Mouse (Mus musculus) MEL (cell line): ENCODE measurements around the gene Lrba. TPM values are rescaled to one million over a fixed set of nuclear protein-coding genes. Genes with fewer than 3 reads are reported as not detected.
A peak's percentile ranks its signal among the peaks of the same experiment; 100 is the strongest.

Experiments used
- DNase-seq: peaks from one replicate; pipeline ENCODE4 v3.0.0; 2011; ENCODE audit warnings: low read depth, low spot score
- H3K27ac ChIP-seq: 2 replicates; pipeline ENCODE4 v1.5.1; 2012; ENCODE audit warnings: low read depth, mild to moderate bottlenecking, control low read depth, low read length, moderate library complexity; ENCODE audit not compliant: control insufficient read depth
- H3K27me3 ChIP-seq, 2 experiments: fragments of 150-350 bp in 1 of 2; sonication (generic) in 1 of 2; 2 replicates each; pipeline ENCODE4 v1.6.1; 2012; ENCODE audit warnings: low read length in 2 of 2, mild to moderate bottlenecking in 2 of 2, improper control_type of control experiment in 1 of 2, moderate library complexity in 1 of 2; ENCODE audit not compliant: insufficient read depth in 2 of 2, control insufficient read depth in 1 of 2
- H3K36me3 ChIP-seq, 2 experiments: 2 replicates each; pipeline ENCODE4 v1.6.1; 2012 to 2014; ENCODE audit warnings: low read length in 2 of 2, improper control_type of control experiment in 1 of 2, inconsistent platforms in 1 of 2, mild to moderate bottlenecking in 1 of 2; ENCODE audit not compliant: insufficient read depth in 2 of 2, control insufficient read depth in 1 of 2
- H3K4me1 ChIP-seq, 2 experiments: fragments of 150-350 bp in 1 of 2; sonication (generic) in 1 of 2; 2 replicates each; pipeline ENCODE4 v1.6.1; 2012; ENCODE audit warnings: low read length in 2 of 2, improper control_type of control experiment in 1 of 2, mild to moderate bottlenecking in 1 of 2; ENCODE audit not compliant: insufficient read depth in 2 of 2, control insufficient read depth in 1 of 2
- H3K4me3 ChIP-seq, 2 experiments: fragments of 150-350 bp in 1 of 2; sonication (generic) in 1 of 2; 2 replicates each; pipeline ENCODE4 v1.5.1; 2012; ENCODE audit warnings: low read depth in 2 of 2, low read length in 2 of 2, mild to moderate bottlenecking in 2 of 2, moderate library complexity in 2 of 2, control low read depth in 1 of 2, improper control_type of control experiment in 1 of 2; ENCODE audit not compliant: control insufficient read depth in 1 of 2, insufficient read depth in 1 of 2
- H3K79me2 ChIP-seq: 2 replicates; pipeline ENCODE4 v1.6.1; 2012; ENCODE audit warnings: mild to moderate bottlenecking, low read length, moderate library complexity; ENCODE audit not compliant: control insufficient read depth, poor library complexity, insufficient read depth
- H3K9ac ChIP-seq: 2 replicates; pipeline ENCODE4 v1.6.1; 2012; ENCODE audit warnings: low read depth, mild to moderate bottlenecking, control low read depth, low read length, moderate library complexity; ENCODE audit not compliant: control insufficient read depth, poor library complexity, severe bottlenecking
- H3K9me3 ChIP-seq: fragments of 150-350 bp; sonication (generic); replicated peaks from 2 replicates; pipeline ENCODE4 v1.6.1; 2012; ENCODE audit warnings: mild to moderate bottlenecking, low read length, improper control_type of control experiment, moderate library complexity; ENCODE audit not compliant: insufficient read depth
- BHLHE40 ChIP-seq: IDR thresholded peaks from 2 replicates; pipeline ENCODE4 v1.6.1; 2012; ENCODE audit warnings: low read depth, mild to moderate bottlenecking, inconsistent platforms, low read length, improper control_type of control experiment, borderline replicate concordance
- CHD1 ChIP-seq: IDR thresholded peaks from 2 replicates; pipeline ENCODE4 v1.6.1; 2012; ENCODE audit warnings: low read depth, mild to moderate bottlenecking, inconsistent platforms, low read length, improper control_type of control experiment
- CHD2 ChIP-seq: IDR thresholded peaks from 2 replicates; pipeline ENCODE4 v1.6.1; 2011; ENCODE audit warnings: low read length, improper control_type of control experiment
- CTCF ChIP-seq, 3 experiments: IDR thresholded peaks in 2 of 3; conservative IDR thresholded peaks in 1 of 3; 2 replicates each; pipeline ENCODE4 v1.5.1; 2011 to 2012; ENCODE audit warnings: low read length in 3 of 3, low read depth in 2 of 3, mild to moderate bottlenecking in 2 of 3, improper control_type of control experiment in 1 of 3, inconsistent platforms in 1 of 3, mixed read lengths in 1 of 3, moderate library complexity in 1 of 3; ENCODE audit not compliant: control insufficient read depth in 1 of 3, insufficient read depth in 1 of 3, poor library complexity in 1 of 3, severe bottlenecking in 1 of 3
- E2F4 ChIP-seq: IDR thresholded peaks from 2 replicates; pipeline ENCODE4 v1.6.1; 2011; ENCODE audit warnings: low read depth, low read length, improper control_type of control experiment, borderline replicate concordance
- ELF1 ChIP-seq: IDR thresholded peaks from 2 replicates; pipeline ENCODE4 v1.6.1; 2014; ENCODE audit warnings: low read depth, mild to moderate bottlenecking, inconsistent platforms, low read length, improper control_type of control experiment, moderate library complexity
- ETS1 ChIP-seq: IDR thresholded peaks from 2 replicates; pipeline ENCODE4 v1.6.1; 2012; ENCODE audit warnings: low read depth, mild to moderate bottlenecking, inconsistent platforms, low read length, improper control_type of control experiment, moderate library complexity
- GABPA ChIP-seq: IDR thresholded peaks from 2 replicates; pipeline ENCODE4 v1.6.1; 2012; ENCODE audit warnings: low read depth, mild to moderate bottlenecking, inconsistent platforms, low read length, improper control_type of control experiment, moderate library complexity
- GATA1 ChIP-seq: IDR thresholded peaks from 2 replicates; pipeline ENCODE4 v1.6.1; 2011; ENCODE audit warnings: low read depth, low read length, improper control_type of control experiment
- HCFC1 ChIP-seq: IDR thresholded peaks from 2 replicates; pipeline ENCODE4 v1.6.1; 2012; ENCODE audit warnings: low read depth, mild to moderate bottlenecking, inconsistent platforms, low read length, improper control_type of control experiment, moderate library complexity
- JUND ChIP-seq: IDR thresholded peaks from 2 replicates; pipeline ENCODE4 v1.6.1; 2011; ENCODE audit warnings: low read depth, mild to moderate bottlenecking, improper control_type of control experiment, low read length
- KAT2A ChIP-seq: conservative IDR thresholded peaks from 2 replicates; pipeline ENCODE4 v1.6.1; 2012; ENCODE audit warnings: low read depth, low read length, improper control_type of control experiment, inconsistent platforms
- MAFK ChIP-seq: IDR thresholded peaks from 2 replicates; pipeline ENCODE4 v1.6.1; 2011; ENCODE audit warnings: low read depth, mild to moderate bottlenecking, low read length, improper control_type of control experiment, borderline replicate concordance
- MAX ChIP-seq: IDR thresholded peaks from 2 replicates; pipeline ENCODE4 v1.6.1; 2011; ENCODE audit warnings: low read length, improper control_type of control experiment
- MAZ ChIP-seq: IDR thresholded peaks from 2 replicates; pipeline ENCODE4 v1.6.1; 2012; ENCODE audit warnings: low read depth, mild to moderate bottlenecking, inconsistent platforms, low read length, improper control_type of control experiment
- MEF2A ChIP-seq: IDR thresholded peaks from 2 replicates; pipeline ENCODE4 v1.6.1; 2014; ENCODE audit warnings: low read depth, mild to moderate bottlenecking, inconsistent platforms, low read length, improper control_type of control experiment; ENCODE audit not compliant: poor library complexity, insufficient replicate concordance, severe bottlenecking; ENCODE audit errors: extremely low read depth
- MXI1 ChIP-seq: IDR thresholded peaks from 2 replicates; pipeline ENCODE4 v1.6.1; 2011; ENCODE audit warnings: mild to moderate bottlenecking, low read depth, low read length, improper control_type of control experiment
- MYB ChIP-seq: IDR thresholded peaks from 2 replicates; pipeline ENCODE4 v1.6.1; 2011; ENCODE audit warnings: mild to moderate bottlenecking, low read depth, low read length, improper control_type of control experiment
- MYC ChIP-seq: IDR thresholded peaks from 2 replicates; pipeline ENCODE4 v1.6.1; 2011; ENCODE audit warnings: low read depth, mild to moderate bottlenecking, low read length, improper control_type of control experiment, moderate library complexity
- NELFE ChIP-seq: IDR thresholded peaks from 2 replicates; pipeline ENCODE4 v1.6.1; 2011; ENCODE audit warnings: low read depth, low read length, improper control_type of control experiment
- NRF1 ChIP-seq: IDR thresholded peaks from 2 replicates; pipeline ENCODE4 v1.6.1; 2014; ENCODE audit warnings: low read depth, mild to moderate bottlenecking, inconsistent platforms, low read length, improper control_type of control experiment, moderate library complexity; ENCODE audit not compliant: poor library complexity, insufficient read depth, severe bottlenecking
- POLR2A ChIP-seq, 2 experiments: IDR thresholded peaks; 2 replicates each; pipeline ENCODE4 v1.6.1; 2011 to 2012; ENCODE audit warnings: low read length in 2 of 2, mild to moderate bottlenecking in 2 of 2, control low read depth in 1 of 2, improper control_type of control experiment in 1 of 2, low read depth in 1 of 2, moderate library complexity in 1 of 2; ENCODE audit not compliant: control insufficient read depth in 1 of 2, insufficient read depth in 1 of 2, poor library complexity in 1 of 2
- POLR2AphosphoS2 ChIP-seq: IDR thresholded peaks from 2 replicates; pipeline ENCODE4 v1.6.1; 2011; ENCODE audit warnings: low read length, improper control_type of control experiment
- POLR2AphosphoS5 ChIP-seq: IDR thresholded peaks from 2 replicates; pipeline ENCODE4 v1.6.1; 2012; ENCODE audit warnings: low read depth, borderline replicate concordance, mild to moderate bottlenecking, inconsistent platforms, low read length, moderate library complexity, mixed read lengths
- RAD21 ChIP-seq: IDR thresholded peaks from 2 replicates; pipeline ENCODE4 v1.6.1; 2011; ENCODE audit warnings: mild to moderate bottlenecking, low read depth, low read length, improper control_type of control experiment
- SIN3A ChIP-seq: IDR thresholded peaks from 2 replicates; pipeline ENCODE4 v1.6.1; 2012; ENCODE audit warnings: low read length, improper control_type of control experiment, inconsistent platforms
- SMC3 ChIP-seq: IDR thresholded peaks from 2 replicates; pipeline ENCODE4 v1.6.1; 2011; ENCODE audit warnings: low read depth, low read length, improper control_type of control experiment
- TAL1 ChIP-seq: IDR thresholded peaks from 2 replicates; pipeline ENCODE4 v1.6.1; 2012; ENCODE audit warnings: mild to moderate bottlenecking, inconsistent platforms, low read length, moderate library complexity, mixed read lengths
- TBP ChIP-seq: IDR thresholded peaks from 2 replicates; pipeline ENCODE4 v1.8.0; 2011; ENCODE audit warnings: low read depth, low read length, improper control_type of control experiment
- TCF12 ChIP-seq: IDR thresholded peaks from 2 replicates; pipeline ENCODE4 v1.6.1; 2014; ENCODE audit warnings: low read depth, mild to moderate bottlenecking, inconsistent platforms, low read length, improper control_type of control experiment, moderate library complexity
- UBTF ChIP-seq: IDR thresholded peaks from 2 replicates; pipeline ENCODE4 v1.6.1; 2012; ENCODE audit warnings: low read depth, mild to moderate bottlenecking, inconsistent platforms, low read length, improper control_type of control experiment, moderate library complexity, borderline replicate concordance; ENCODE audit not compliant: insufficient read depth
- USF1 ChIP-seq: IDR thresholded peaks from 2 replicates; pipeline ENCODE4 v1.6.1; 2014; ENCODE audit warnings: low read depth, mild to moderate bottlenecking, inconsistent platforms, low read length, improper control_type of control experiment, moderate library complexity
- USF2 ChIP-seq, 2 experiments: IDR thresholded peaks; 2 replicates each; pipeline ENCODE4 v1.6.1; 2011 to 2012; ENCODE audit warnings: improper control_type of control experiment in 2 of 2, low read length in 2 of 2, borderline replicate concordance in 1 of 2, inconsistent platforms in 1 of 2, low read depth in 1 of 2, mild to moderate bottlenecking in 1 of 2; ENCODE audit not compliant: insufficient read depth in 1 of 2
- ZC3H11A ChIP-seq: IDR thresholded peaks from 2 replicates; pipeline ENCODE4 v1.6.1; 2012; ENCODE audit warnings: low read depth, mild to moderate bottlenecking, inconsistent platforms, low read length, improper control_type of control experiment
- ZKSCAN1 ChIP-seq: IDR thresholded peaks from 2 replicates; pipeline ENCODE4 v1.6.1; 2012; ENCODE audit warnings: low read depth, mild to moderate bottlenecking, inconsistent platforms, low read length, improper control_type of control experiment, moderate library complexity
- ZMIZ1 ChIP-seq: IDR thresholded peaks from 2 replicates; pipeline ENCODE4 v1.6.1; 2012; ENCODE audit warnings: low read depth, mild to moderate bottlenecking, inconsistent platforms, low read length, improper control_type of control experiment, moderate library complexity
- ZNF384 ChIP-seq: IDR thresholded peaks from 2 replicates; pipeline ENCODE4 v1.6.1; 2012; ENCODE audit warnings: low read depth, mild to moderate bottlenecking, inconsistent platforms, low read length, improper control_type of control experiment
- polyA plus RNA-seq, 2 experiments: library from polyadenylated mRNA; stranded (reverse) in 1 of 2; unstranded in 1 of 2; fragments of >175 nt in 1 of 2; fragments of >200 nt in 1 of 2; gene quantifications; 2 replicates each; pipeline versions ENCODE4 v1.2.1 to v1.2.4; 2012; ENCODE audit warnings: low replicate concordance in 2 of 2, low read depth in 1 of 2; ENCODE audit not compliant: insufficient read length in 2 of 2, insufficient read depth in 1 of 2, missing spikeins in 1 of 2
- total RNA-seq: library from RNA; depleted of rRNA; stranded (reverse); fragments of 300-350 nt; gene quantifications from 2 replicates; pipeline ENCODE4 v1.2.3, GENCODE M21; 2012

Gene Lrba
- total and polyA plus RNA-seq, 3 experiments: 10.9 to 17.9 TPM; not detected in 1

GRCm38 (mm10) chr3:86627008-86627743 lies 402.7 kb downstream of the Lrba start:
- peaks cover 0 to 27% of the 10 kb centered on the region in 2 experiments; a peak in 2 of 4 replicates for H3K36me3 ChIP-seq
- H3K27ac ChIP-seq: peak overlapping the region; percentile 52
- H3K9ac ChIP-seq: no peak overlapping the region; the same call in 1 of the 2 replicates
- peaks cover 16 to 21% of the 10 kb centered on the region in 2 experiments for H3K4me1 ChIP-seq
- H3K4me3 ChIP-seq: no peak overlapping the region
- peak; percentile 42 for DNase-seq
- H3K79me2 ChIP-seq: no peaks in the 10 kb centered on the region
- no peaks in the 10 kb centered on the region for H3K9me3 ChIP-seq
- H3K27me3 ChIP-seq: no peaks in the 10 kb centered on the region
- TF ChIP-seq CHD2: no peak
- no peak for TF ChIP-seq NRF1
- no peak for TF ChIP-seq MAFK
- TF ChIP-seq TBP: no peak
- TF ChIP-seq CHD1: no peak
- TF ChIP-seq SMC3: no peak
- peak; percentile 58 for TF ChIP-seq ETS1
- no peak for TF ChIP-seq MYC
- no peak for TF ChIP-seq POLR2A (IDR thresholded peaks at IDR 0.05; ENCODE audit: control insufficient read depth in 1 of 2, insufficient read depth in 1 of 2, low read depth in 1 of 2, low read length in 2 of 2, poor library complexity in 1 of 2)
- TF ChIP-seq E2F4: no peak
- no peak; the same call in 1 of the 2 replicates for TF ChIP-seq RAD21
- TF ChIP-seq ZMIZ1: no peak
- no peak for TF ChIP-seq USF2 (IDR thresholded peaks at IDR 0.05; ENCODE audit: borderline replicate concordance in 1 of 2, insufficient read depth in 1 of 2, low read depth in 1 of 2, low read length in 2 of 2)
- peak; percentile 74 for TF ChIP-seq TCF12
- no peak for TF ChIP-seq POLR2AphosphoS5
- no peak for TF ChIP-seq POLR2AphosphoS2
- no peak for TF ChIP-seq ELF1
- peak; percentile 75 for TF ChIP-seq GATA1
- TF ChIP-seq JUND: no peak
- TF ChIP-seq HCFC1: no peak
- TF ChIP-seq USF1: no peak
- TF ChIP-seq BHLHE40: peak; percentile 47; the same call in 1 of the 2 replicates
- no peak for TF ChIP-seq MAX
- no peak; a peak in 1 of 6 replicates for TF ChIP-seq CTCF (IDR thresholded peaks at IDR 0.05 in 2 of 3, conservative IDR thresholded peaks at IDR 0.05 in 1 of 3; ENCODE audit: control insufficient read depth in 1 of 3, insufficient read depth in 1 of 3, low read depth in 2 of 3, low read length in 3 of 3, poor library complexity in 1 of 3, severe bottlenecking in 1 of 3)
- peak; percentile 76; the same call in 1 of the 2 replicates for TF ChIP-seq MEF2A
- TF ChIP-seq TAL1: no peak
- no peak for TF ChIP-seq MXI1
- no peak for TF ChIP-seq ZC3H11A
- TF ChIP-seq SIN3A: no peak
- TF ChIP-seq ZKSCAN1: no peak
- TF ChIP-seq GABPA: no peak
- TF ChIP-seq MAZ: no peak
- no peak for TF ChIP-seq MYB
- TF ChIP-seq ZNF384: no peak
- TF ChIP-seq UBTF: no peak
- no peak for TF ChIP-seq KAT2A
- TF ChIP-seq NELFE: no peak
